Mouse (Mus musculus) adrenal gland (tissue): ENCODE measurements around the gene Scgb2b18.
"Not testable (repeated sequence)": the region's sequence is repeated elsewhere in the genome, so short reads cannot be mapped to it uniquely, and the experiment has no call there.

Experiments
- intact Hi-C: fragments of 180-260 bp; cut with DNase I; formaldehyde crosslinking; loops from one replicate; pipeline ENCODE4 v1.15.1; 2025
- long read RNA-seq, 2 experiments: library from polyadenylated mRNA; unstranded; transcript quantifications; one replicate each; pipeline ENCODE4 v2.0.0; 2020; ENCODE audit warnings: borderline replicate concordance in 1 of 2; ENCODE audit not compliant: insufficient replicate concordance in 1 of 2

Gene Scgb2b18
- long read RNA-seq, experiment 1: 0 reads
- long read RNA-seq, experiment 2: 0 reads

DNA sequence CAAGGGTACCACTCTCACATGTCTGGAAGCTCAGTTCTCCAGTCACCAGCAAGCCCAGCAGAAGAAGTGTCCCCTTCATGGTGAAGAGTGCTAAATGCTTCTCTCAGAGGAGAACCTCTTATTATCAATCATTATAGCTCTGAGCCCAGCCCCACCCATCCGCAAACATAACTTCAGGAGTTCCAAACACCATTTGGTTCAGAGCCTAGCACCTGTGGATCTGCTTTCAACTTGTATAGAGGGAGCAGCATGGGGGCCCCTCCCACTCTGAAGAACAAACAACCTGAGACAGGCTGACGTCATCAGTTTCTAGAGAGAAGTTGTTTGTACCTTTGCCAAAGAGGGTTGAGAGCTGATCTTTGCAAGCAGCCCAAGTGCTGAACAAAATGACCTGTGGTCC lies at the start of gene Scgb2b18:
Gene Scgb2b18, minus strand, starts transcription at position 101 of the 400 bp plus-strand sequence.
- intact Hi-C loops: not testable (repeated sequence)

DNA sequence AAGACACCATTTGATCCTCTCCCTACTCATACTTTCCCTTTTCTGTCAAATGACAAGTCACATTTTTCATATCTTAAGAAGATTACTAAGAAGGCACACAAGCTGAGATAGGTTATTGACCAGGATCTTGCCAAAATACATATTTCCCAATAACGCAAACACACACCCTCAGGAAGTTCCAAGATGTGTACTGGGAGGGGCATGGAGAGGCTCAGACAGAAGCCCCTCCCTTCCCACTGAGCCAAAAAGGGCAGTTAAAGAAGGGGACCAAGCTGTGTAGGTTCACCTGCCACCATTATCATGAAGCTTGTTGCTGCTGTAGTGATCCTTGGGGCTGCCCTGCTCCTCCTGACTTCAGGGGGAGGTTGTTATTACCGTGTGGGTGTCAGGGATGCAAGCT lies 11.6 kb upstream of the Scgb2b18 start, which contains the start of gene Scgb1b18:
Gene Scgb1b18, plus strand, starts transcription at position 301 of the 400 bp plus-strand sequence.
- intact Hi-C loops: not testable (repeated sequence)
